Mouse (Mus musculus): ENCODE measurements around the gene Zbtb44.

The Zbtb44 gene

GRCm38 (mm10) chr9:31117488-31117887 is 87.0 kb downstream of the Zbtb44 start:
- DNase-seq, result no peak

GRCm38 (mm10) chr9:31118520-31119298 is 88.3 kb downstream of the Zbtb44 start:
- no peak for DNase-seq

GRCm38 (mm10) chr9:31119405-31119804 is 89.0 kb downstream of the Zbtb44 start:
- DNase-seq, result no peak

GRCm38 (mm10) chr9:31119882-31120532 is 89.6 kb downstream of the Zbtb44 start:
- no peak for DNase-seq

GRCm38 (mm10) chr9:31120533-31120915 is 90.1 kb downstream of the Zbtb44 start:
- DNase-seq, result no peak

- DNase-seq, result no peak
These were observed 92.1 kb downstream of the Zbtb44 start for GRCm38 (mm10) chr9:31122464-31123030.
